Mouse (Mus musculus) stomach, embryonic 14.5 days (tissue): ENCODE results near the gene Cep70. TPM values are rescaled to one million over a fixed set of nuclear protein-coding genes. Genes with fewer than 3 reads are reported as not detected.

Experiments used
- ATAC-seq: fragments of 200-750 bp; cut with Nextera tagmentation; 2 replicates; pipeline ENCODE4 v1.8.0; 2017; ENCODE audit warnings: low read depth, moderate TSS enrichment; ENCODE audit not compliant: insufficient number of reproducible peaks, insufficient read depth, low FRiP score
- H3K27ac ChIP-seq: fragments of 300-500 bp; sonication (generic); 2 replicates; pipeline ENCODE4 v1.5.1; 2014; ENCODE audit warnings: mild to moderate bottlenecking, low read length, moderate library complexity, mixed read lengths
- H3K27me3 ChIP-seq: fragments of 300-500 bp; sonication (generic); 2 replicates; pipeline ENCODE4 v1.6.1; 2014; ENCODE audit warnings: low read length, control low read depth, mixed read lengths; ENCODE audit not compliant: control insufficient read depth, insufficient read depth
- H3K36me3 ChIP-seq: fragments of 300-500 bp; sonication (generic); 2 replicates; pipeline ENCODE4 v1.6.1; 2014; ENCODE audit warnings: mild to moderate bottlenecking, control low read depth, low read length, moderate library complexity, mixed read lengths; ENCODE audit not compliant: control insufficient read depth, insufficient read depth
- H3K4me1 ChIP-seq: fragments of 300-500 bp; sonication (generic); 2 replicates; pipeline ENCODE4 v1.6.1; 2014; ENCODE audit warnings: low read length, control low read depth, mixed read lengths; ENCODE audit not compliant: control insufficient read depth, insufficient read depth
- H3K4me2 ChIP-seq: fragments of 300-500 bp; sonication (generic); replicated peaks from 2 replicates; pipeline ENCODE4 v1.6.1; 2014; ENCODE audit warnings: low read depth, low read length, control low read depth
- H3K4me3 ChIP-seq: fragments of 300-500 bp; sonication (generic); 2 replicates; pipeline ENCODE4 v1.5.1; 2014; ENCODE audit warnings: low read depth, low read length, control low read depth
- H3K9ac ChIP-seq: fragments of 300-500 bp; sonication (generic); replicated peaks from 2 replicates; pipeline ENCODE4 v1.6.1; 2014; ENCODE audit warnings: low read depth, mild to moderate bottlenecking, control low read depth, low read length, moderate library complexity, mixed read lengths
- H3K9me3 ChIP-seq: fragments of 300-500 bp; sonication (generic); 2 replicates; pipeline ENCODE4 v1.6.1; 2016; ENCODE audit warnings: low read depth, low read length, control low read depth; ENCODE audit not compliant: control insufficient read depth
- WGBS: fragments of 180-500 bp; shearing (Covaris S2); extraction: QIAGEN DNeasy Blood & Tissue Kit; methylation state at CpG from one replicate; pipeline ENCODE4 v1.1.7; 2014; 5-methylcytosine and 5-hydroxymethylcytosine counted together
- polyA plus RNA-seq: library from polyadenylated mRNA; unstranded; fragments of >200 nt; fragmentation: Nextera tagmentation; extraction: Ambion mirVana; gene quantifications from 2 replicates; pipeline ENCODE4 v1.2.1, GENCODE M21; 2014

The Cep70 gene
- polyA plus RNA-seq, 1 experiment from 2014 or later = 37.9 TPM

GRCm38 (mm10) chr9:99238276-99238675 lies 4.9 kb upstream of the Cep70 start:
- no peak overlapping the region for H3K27ac ChIP-seq
- ATAC-seq = no peak
- H3K9me3 ChIP-seq = no peaks in the 10 kb centered on the region
- H3K4me1 ChIP-seq = peaks cover 6% of the 10 kb centered on the region; the same call in 1 of the 2 replicates
- H3K9ac ChIP-seq = no peak overlapping the region
- H3K36me3 ChIP-seq = no peaks in the 10 kb centered on the region
- no peak overlapping the region for H3K4me3 ChIP-seq
- WGBS = 73% methylated on average over 10 of the region's 10 CpGs
- H3K4me2 ChIP-seq = no peak overlapping the region
- no peaks in the 10 kb centered on the region for H3K27me3 ChIP-seq

- H3K9ac ChIP-seq = no peak overlapping the region
- ATAC-seq = no peak
- no peaks in the 10 kb centered on the region for H3K9me3 ChIP-seq
- no peaks in the 10 kb centered on the region for H3K36me3 ChIP-seq
- H3K4me3 ChIP-seq = no peak overlapping the region
- peaks cover 6% of the 10 kb centered on the region; the same call in 1 of the 2 replicates for H3K4me1 ChIP-seq
- 59% methylated on average over 1 of the region's 1 CpGs for WGBS
- H3K4me2 ChIP-seq = no peak overlapping the region
- H3K27me3 ChIP-seq = no peaks in the 10 kb centered on the region
- H3K27ac ChIP-seq = no peak overlapping the region
Measured at GRCm38 (mm10) chr9:99239256-99239655, 3.9 kb upstream of the Cep70 start.

GRCm38 (mm10) chr9:99240571-99240970 lies 2.6 kb upstream of the Cep70 start:
- no peak overlapping the region for H3K4me2 ChIP-seq
- no peaks in the 10 kb centered on the region for H3K9me3 ChIP-seq
- no peaks in the 10 kb centered on the region for H3K27me3 ChIP-seq
- 73% methylated on average over 5 of the region's 5 CpGs for WGBS
- H3K4me1 ChIP-seq = peaks cover 6% of the 10 kb centered on the region; the same call in 1 of the 2 replicates
- no peak overlapping the region for H3K4me3 ChIP-seq
- H3K27ac ChIP-seq = no peak overlapping the region
- ATAC-seq = no peak
- no peaks in the 10 kb centered on the region for H3K36me3 ChIP-seq
- H3K9ac ChIP-seq = no peak overlapping the region

GRCm38 (mm10) chr9:99242035-99242434 lies 1.1 kb upstream of the Cep70 start:
- Histone ChIP-seq H3K27ac (no peak overlapping the region), H3K4me1 (peaks cover 6% of the 10 kb centered on the region; the same call in 1 of the 2 replicates), H3K9me3 (no peaks in the 10 kb centered on the region), H3K27me3 (no peaks in the 10 kb centered on the region), H3K36me3 (no peaks in the 10 kb centered on the region), H3K4me3 (no peak overlapping the region), H3K4me2 (no peak overlapping the region), H3K9ac (no peak overlapping the region)
- under 1% methylated on average over 7 of the region's 7 CpGs for WGBS
- ATAC-seq = no peak

GRCm38 (mm10) chr9:99242533-99243189 lies 506 bp upstream of the Cep70 start:
- ATAC-seq = peak; percentile 20; the same call in 1 of the 2 replicates
- 5% methylated on average over 17 of the region's 17 CpGs for WGBS

GRCm38 (mm10) chr9:99243895-99244293 lies 727 bp downstream of the Cep70 start:
- 5% methylated on average over 10 of the region's 10 CpGs for WGBS
- H3K4me3 ChIP-seq = peak overlapping the region; percentile 72
- no peak for ATAC-seq
- no peak overlapping the region; the same call in 1 of the 2 replicates for H3K9ac ChIP-seq
- H3K36me3 ChIP-seq = no peaks in the 10 kb centered on the region
- H3K4me1 ChIP-seq = peaks cover 6% of the 10 kb centered on the region; the same call in 1 of the 2 replicates
- no peaks in the 10 kb centered on the region for H3K9me3 ChIP-seq
- no peaks in the 10 kb centered on the region for H3K27me3 ChIP-seq
- H3K4me2 ChIP-seq = peak overlapping the region; percentile 61
- H3K27ac ChIP-seq = 0 out of 2 replicates have a peak overlapping the region, but pooled peaks have one; percentile 29

More at GRCm38 (mm10) chr9:99242533-99243189, 506 bp upstream of the Cep70 start:
- no peaks in the 10 kb centered on the region for H3K9me3 ChIP-seq
- no peak overlapping the region for H3K27ac ChIP-seq
- peak overlapping the region; percentile 61 for H3K4me2 ChIP-seq
- H3K9ac ChIP-seq = no peak overlapping the region
- H3K4me3 ChIP-seq = peak overlapping the region; percentile 72
- H3K27me3 ChIP-seq = no peaks in the 10 kb centered on the region
- peaks cover 6% of the 10 kb centered on the region; the same call in 1 of the 2 replicates for H3K4me1 ChIP-seq
- no peaks in the 10 kb centered on the region for H3K36me3 ChIP-seq

GRCm38 (mm10) chr9:99248304-99248703 lies 5.1 kb downstream of the Cep70 start:
- WGBS = 63% methylated on average over 8 of the region's 8 CpGs
- Histone ChIP-seq H3K27ac (no peak overlapping the region), H3K27me3 (no peaks in the 10 kb centered on the region), H3K9ac (no peak overlapping the region), H3K36me3 (no peaks in the 10 kb centered on the region), H3K4me2 (no peak overlapping the region), H3K9me3 (no peaks in the 10 kb centered on the region), H3K4me1 (no peaks in the 10 kb centered on the region), H3K4me3 (no peak overlapping the region)
- ATAC-seq = no peak

GRCm38 (mm10) chr9:99248906-99249305 lies 5.7 kb downstream of the Cep70 start:
- H3K9me3 ChIP-seq = no peaks in the 10 kb centered on the region
- no peak for ATAC-seq
- no peak overlapping the region for H3K4me2 ChIP-seq
- no peak overlapping the region for H3K4me3 ChIP-seq
- no peak overlapping the region for H3K9ac ChIP-seq
- 98% methylated on average over 4 of the region's 4 CpGs for WGBS
- no peaks in the 10 kb centered on the region for H3K27me3 ChIP-seq
- H3K36me3 ChIP-seq = no peaks in the 10 kb centered on the region
- H3K4me1 ChIP-seq = no peaks in the 10 kb centered on the region
- H3K27ac ChIP-seq = no peak overlapping the region
